Mouse (Mus musculus) kidney, postnatal 14 days (tissue): ENCODE measurements around the gene Mthfd1l.

Experiments
- DNase-seq: peaks from one replicate; pipeline ENCODE4 v3.0.0; 2022; ENCODE audit warnings: mixed read lengths

Mthfd1l gene

GRCm38 (mm10) chr10:4085363-4086141 is 112.6 kb downstream of the Mthfd1l start:
- no peak for DNase-seq

GRCm38 (mm10) chr10:4087563-4087962 is 114.6 kb downstream of the Mthfd1l start:
- DNase-seq, result no peak

GRCm38 (mm10) chr10:4088744-4089414 is 116.0 kb downstream of the Mthfd1l start:
- peak; percentile 45 for DNase-seq

GRCm38 (mm10) chr10:4089885-4090284 is 117.0 kb downstream of the Mthfd1l start:
- DNase-seq, result no peak

GRCm38 (mm10) chr10:4092990-4093389 is 120.1 kb downstream of the Mthfd1l start:
- no peak for DNase-seq

- no peak for DNase-seq
These were observed 121.3 kb downstream of the Mthfd1l start for GRCm38 (mm10) chr10:4094093-4094817.

- DNase-seq, result no peak
These were observed 123.2 kb downstream of the Mthfd1l start for GRCm38 (mm10) chr10:4096151-4096550.

GRCm38 (mm10) chr10:4100007-4100406 is 127.1 kb downstream of the Mthfd1l start:
- DNase-seq, result no peak

- peak; percentile 46 for DNase-seq
These were observed 133.0 kb downstream of the Mthfd1l start for GRCm38 (mm10) chr10:4105676-4106528.

- DNase-seq, result peak; percentile 80
These were observed 134.9 kb downstream of the Mthfd1l start for GRCm38 (mm10) chr10:4107661-4108338.

GRCm38 (mm10) chr10:4108462-4108861 is 135.5 kb downstream of the Mthfd1l start:
- no peak for DNase-seq

- peak; percentile 51 for DNase-seq
These were observed 138.3 kb downstream of the Mthfd1l start for GRCm38 (mm10) chr10:4111095-4111794.

GRCm38 (mm10) chr10:4111795-4112139 is 138.8 kb downstream of the Mthfd1l start:
- no peak for DNase-seq

- no peak for DNase-seq
These were observed 139.9 kb downstream of the Mthfd1l start for GRCm38 (mm10) chr10:4112611-4113327.

GRCm38 (mm10) chr10:4113328-4113658 is 140.4 kb downstream of the Mthfd1l start:
- no peak for DNase-seq

- DNase-seq, result no peak
These were observed 143.7 kb downstream of the Mthfd1l start for GRCm38 (mm10) chr10:4116653-4117052.

- DNase-seq, result no peak
These were observed 144.2 kb downstream of the Mthfd1l start for GRCm38 (mm10) chr10:4117091-4117490.

- no peak for DNase-seq
These were observed 146.4 kb downstream of the Mthfd1l start for GRCm38 (mm10) chr10:4119287-4119686.

GRCm38 (mm10) chr10:4120708-4121107 is 147.8 kb downstream of the Mthfd1l start:
- DNase-seq, result peak; percentile 82

- DNase-seq, result no peak
These were observed 148.3 kb downstream of the Mthfd1l start for GRCm38 (mm10) chr10:4121197-4121596.
